Mouse (Mus musculus): ENCODE results near the gene Ppp1r2. TPM values are rescaled to one million over a fixed set of nuclear protein-coding genes. Genes with fewer than 3 reads are reported as not detected.

Ppp1r2 gene
- polyA plus RNA-seq, 1 experiment from 2014 or later: 160 TPM

DNA sequence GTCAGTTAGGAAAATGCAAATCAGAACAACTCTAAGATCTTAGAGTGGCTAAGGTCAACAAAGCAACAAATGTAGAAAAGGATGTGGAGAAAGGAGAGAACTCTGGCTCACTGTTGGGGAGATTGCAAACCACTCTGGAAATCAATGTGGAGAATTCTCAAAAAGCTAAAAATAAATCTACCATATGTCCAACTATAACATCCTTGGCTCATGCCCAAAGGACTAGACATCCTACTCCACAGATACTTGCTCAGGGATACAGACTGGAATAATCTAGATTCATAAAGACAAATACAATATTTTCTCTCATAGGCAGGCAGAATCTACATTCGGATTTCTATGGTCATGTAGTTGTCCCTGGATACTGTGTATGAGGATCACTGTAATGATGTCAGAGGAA is 70.9 kb downstream of the Ppp1r2 start:
- DNase-seq (ENCODE audit: low spot score): no peak

GRCm38 (mm10) chr16:31201704-31202103 is 73.4 kb downstream of the Ppp1r2 start:
- peak overlapping the region; percentile 83 for H3K4me2 ChIP-seq (replicated peaks; ENCODE audit: low read depth, low read length)
- no peak for TF ChIP-seq CTCF (IDR thresholded peaks at IDR 0.05)
- TF ChIP-seq EP300 (IDR thresholded peaks at IDR 0.05): no peak
- no peaks in the 10 kb centered on the region for H3K36me3 ChIP-seq (ENCODE audit: insufficient read depth, low read length)
- DNase-seq (ENCODE audit: low spot score) (no peak), ATAC-seq (no peak)
- peak overlapping the region; percentile 99; the same call in 1 of the 2 replicates for H3K4me3 ChIP-seq (ENCODE audit: low read depth, low read length)
- no peak overlapping the region for H3K9ac ChIP-seq (replicated peaks; ENCODE audit: low read depth)
- peaks cover 16% of the 10 kb centered on the region; the same call in 1 of the 2 replicates for H3K4me1 ChIP-seq (ENCODE audit: insufficient read depth, low read depth, low read length)
- no peak overlapping the region for H3K27ac ChIP-seq (ENCODE audit: low read length)
- H3K9me3 ChIP-seq (ENCODE audit: low read length): no peaks in the 10 kb centered on the region
- 44% methylated on average over 2 of the region's 2 CpGs for WGBS
- no peaks in the 10 kb centered on the region for H3K27me3 ChIP-seq (replicated peaks; ENCODE audit: insufficient read depth, low read length)

More for the DNA sequence above, 70.9 kb downstream of the Ppp1r2 start:
- Histone ChIP-seq H3K4me1 (ENCODE audit: insufficient read depth, low read depth, low read length) (peaks cover 12% of the 10 kb centered on the region; the same call in 1 of the 2 replicates), H3K9ac (replicated peaks; ENCODE audit: low read depth) (no peak overlapping the region), H3K9me3 (ENCODE audit: low read length) (no peaks in the 10 kb centered on the region), H3K27ac (ENCODE audit: low read length) (no peak overlapping the region), H3K4me3 (ENCODE audit: low read depth, low read length) (no peak overlapping the region), H3K36me3 (ENCODE audit: insufficient read depth, low read length) (no peaks in the 10 kb centered on the region), H3K4me2 (replicated peaks; ENCODE audit: low read depth, low read length) (no peak overlapping the region), H3K27me3 (replicated peaks; ENCODE audit: insufficient read depth, low read length) (no peaks in the 10 kb centered on the region)
- TF ChIP-seq CTCF (IDR thresholded peaks at IDR 0.05) (no peak), EP300 (IDR thresholded peaks at IDR 0.05) (no peak)
- no peak for ATAC-seq
- 76% methylated on average over 1 of the region's 1 CpGs for WGBS

Small RNAs within 50 kb of the gene (microRNA-seq; reads per million reads assigned to microRNA genes)
- gene Gm27415: not detected

Other genes with a start within 250 kb of the Ppp1r2 start
- gene Xxylt1, start 193.8 kb downstream of the Ppp1r2 start, polyA plus RNA-seq (2015; fragmentation: Nextera tagmentation; extraction: Ambion mirVana): 8.0 and 8.2 TPM in 2 replicates
- gene Acap2, start 74.0 kb downstream of the Ppp1r2 start, polyA plus RNA-seq (2015; fragmentation: Nextera tagmentation; extraction: Ambion mirVana): 22.0 and 25.1 TPM in 2 replicates
- gene Apod, start 39.5 kb upstream of the Ppp1r2 start, polyA plus RNA-seq (2015; fragmentation: Nextera tagmentation; extraction: Ambion mirVana): 0.96 and 2.1 TPM in 2 replicates
- 1.9 and 2.0 TPM in 2 replicates for gene Bdh1, start 147.0 kb upstream of the Ppp1r2 start, polyA plus RNA-seq (2015; fragmentation: Nextera tagmentation; extraction: Ambion mirVana)

Measured in lung, postnatal 0 days (tissue).